Mouse (Mus musculus): ENCODE measurements around the gene Ncstn. TPM values are rescaled to one million over a fixed set of nuclear protein-coding genes. Genes with fewer than 3 reads are reported as not detected.

Ncstn gene
- polyA plus RNA-seq, 1 experiment from 2014 or later = 86.8 TPM

DNA sequence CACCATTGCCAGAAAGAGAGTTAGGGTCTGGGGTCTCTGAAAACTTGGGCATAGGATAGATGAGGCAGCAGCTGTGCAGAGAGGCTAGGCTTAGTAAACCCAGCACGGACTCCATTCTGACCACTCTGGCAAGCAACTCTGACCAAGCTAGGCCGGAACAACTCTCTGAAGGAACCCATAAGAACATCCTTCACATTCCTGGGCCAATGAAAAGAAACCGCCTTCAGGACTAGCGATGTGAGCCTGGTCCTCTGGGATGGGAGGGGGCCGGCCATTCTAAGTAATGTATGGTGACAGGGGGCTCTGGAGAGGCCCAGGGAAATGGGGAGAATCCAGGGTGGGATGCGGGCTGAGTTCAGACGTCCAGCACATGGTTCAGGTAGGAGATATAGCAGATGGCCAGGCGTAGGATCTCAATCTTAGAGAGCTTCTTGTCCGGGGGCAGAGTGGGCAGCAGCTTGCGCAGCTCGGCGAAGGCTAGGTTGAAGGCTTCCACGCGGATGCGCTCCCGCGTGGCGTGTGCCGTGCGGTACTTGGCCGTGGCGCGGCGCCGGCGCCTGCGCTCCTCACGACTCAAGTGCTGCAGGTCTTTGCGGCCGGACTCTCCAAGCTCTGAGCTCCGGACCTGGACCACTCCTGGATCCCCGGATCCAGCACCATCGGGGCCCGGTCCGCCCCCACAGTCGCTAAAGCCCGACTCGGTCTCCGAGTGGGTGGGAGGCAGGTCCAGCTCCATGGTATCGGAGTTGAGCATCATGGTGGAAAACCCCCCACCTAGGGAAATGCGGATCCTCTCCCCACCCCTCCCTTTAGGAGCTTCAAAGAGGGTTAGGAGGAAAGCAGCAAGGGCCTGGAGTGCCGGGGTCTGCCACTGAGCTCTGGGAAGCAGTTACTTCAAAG is 28.8 kb downstream of the Ncstn start:
- ATAC-seq (ENCODE audit: insufficient number of reproducible peaks, low FRiP score, low TSS enrichment, low read depth) = no peak
- Histone ChIP-seq H3K9ac (ENCODE audit: low read length) (peak overlapping the region; percentile 41; the same call in 1 of the 2 replicates), H3K4me2 (ENCODE audit: low read depth, severe bottlenecking) (peak overlapping the region; percentile 63), H3K4me1 (ENCODE audit: control insufficient read depth, insufficient read depth, low read length) (peaks cover 5% of the 10 kb centered on the region; the same call in 1 of the 2 replicates), H3K36me3 (ENCODE audit: control insufficient read depth, insufficient read depth, low read length) (no peaks in the 10 kb centered on the region), H3K4me3 (ENCODE audit: low read depth, low read length) (peak overlapping the region; percentile 22), H3K9me3 (ENCODE audit: control insufficient read depth, low read length) (no peaks in the 10 kb centered on the region), H3K27ac (replicated peaks; ENCODE audit: low read depth, low read length) (no peak overlapping the region), H3K27me3 (ENCODE audit: control insufficient read depth, insufficient read depth, low read length) (peaks cover 32% of the 10 kb centered on the region)
- peak; percentile 43 for DNase-seq (ENCODE audit: low spot score)
- 1% methylated on average over 41 of the region's 42 CpGs for WGBS

DNA sequence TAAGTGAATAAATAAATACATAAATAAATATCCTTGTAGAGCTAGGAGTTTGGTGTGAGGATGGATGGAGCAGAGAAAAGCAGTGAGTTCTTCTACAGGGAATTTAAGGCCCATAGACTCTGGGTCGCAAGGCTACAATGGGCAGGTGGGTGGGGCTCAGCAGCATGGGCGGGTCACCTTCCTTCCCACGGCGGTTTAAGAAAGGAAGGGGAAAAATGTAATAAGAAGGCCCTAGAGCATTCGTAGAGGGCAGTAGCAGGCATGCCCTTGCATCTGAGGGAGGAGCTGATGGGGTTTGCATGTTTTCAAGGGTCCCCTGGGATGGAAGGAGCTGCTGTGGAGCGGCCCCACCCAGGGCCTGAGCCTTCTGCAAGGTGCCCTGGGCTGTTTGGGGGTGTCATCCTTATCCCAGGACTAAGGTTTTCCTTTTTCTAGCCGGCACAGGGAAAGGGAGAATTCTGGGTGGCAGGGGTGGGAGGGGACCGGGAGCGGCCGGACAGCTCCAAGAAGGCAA is 29.8 kb downstream of the Ncstn start:
- Histone ChIP-seq H3K9me3 (ENCODE audit: control insufficient read depth, low read length) (no peaks in the 10 kb centered on the region), H3K36me3 (ENCODE audit: control insufficient read depth, insufficient read depth, low read length) (no peaks in the 10 kb centered on the region), H3K4me3 (ENCODE audit: low read depth, low read length) (no peak overlapping the region), H3K9ac (ENCODE audit: low read length) (no peak overlapping the region), H3K27me3 (ENCODE audit: control insufficient read depth, insufficient read depth, low read length) (peaks cover 32% of the 10 kb centered on the region), H3K4me1 (ENCODE audit: control insufficient read depth, insufficient read depth, low read length) (peaks cover 5% of the 10 kb centered on the region; the same call in 1 of the 2 replicates), H3K27ac (replicated peaks; ENCODE audit: low read depth, low read length) (no peak overlapping the region), H3K4me2 (ENCODE audit: low read depth, severe bottlenecking) (no peak overlapping the region)
- DNase-seq (ENCODE audit: low spot score) (no peak), ATAC-seq (ENCODE audit: insufficient number of reproducible peaks, low FRiP score, low TSS enrichment, low read depth) (no peak)
- 4% methylated on average over 10 of the region's 10 CpGs for WGBS

DNA sequence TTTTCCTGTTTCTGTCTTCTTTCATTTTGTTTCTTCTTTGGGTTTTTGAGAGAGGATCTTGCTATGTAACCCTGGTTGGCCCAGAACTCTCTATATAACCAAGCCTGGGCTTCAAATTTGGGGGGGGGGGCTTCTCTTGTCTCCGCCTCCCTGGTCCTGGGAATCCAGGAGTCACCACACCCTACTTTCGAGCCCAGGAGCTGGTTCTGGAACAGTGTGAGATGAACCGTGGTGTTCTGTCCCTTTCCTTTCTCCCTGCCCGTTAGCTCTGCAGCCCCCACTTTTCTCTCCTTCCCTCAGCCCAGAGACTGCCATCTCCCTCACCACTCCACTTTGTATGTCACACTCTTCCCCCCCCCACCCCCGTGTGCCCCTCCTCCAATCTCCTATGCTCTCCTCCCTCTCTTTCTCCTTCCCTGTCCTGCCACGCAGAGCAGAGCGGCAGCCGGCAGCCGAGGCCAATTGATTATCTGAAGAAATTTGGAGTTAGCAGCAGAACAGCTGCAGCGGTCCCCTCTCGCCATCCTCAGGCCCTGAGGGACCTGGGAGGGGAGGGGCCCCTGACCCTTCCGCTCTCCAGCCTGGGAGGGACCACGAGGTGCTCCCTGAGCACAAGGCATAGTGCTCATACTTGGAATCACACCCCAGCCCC is 33.3 kb downstream of the Ncstn start:
- Histone ChIP-seq H3K9me3 (ENCODE audit: control insufficient read depth, low read length) (no peaks in the 10 kb centered on the region), H3K27me3 (ENCODE audit: control insufficient read depth, insufficient read depth, low read length) (peaks cover 21% of the 10 kb centered on the region), H3K4me3 (ENCODE audit: low read depth, low read length) (no peak overlapping the region), H3K36me3 (ENCODE audit: control insufficient read depth, insufficient read depth, low read length) (no peaks in the 10 kb centered on the region), H3K4me2 (ENCODE audit: low read depth, severe bottlenecking) (peak overlapping the region; percentile 12; the same call in 1 of the 2 replicates), H3K27ac (replicated peaks; ENCODE audit: low read depth, low read length) (no peak overlapping the region), H3K9ac (ENCODE audit: low read length) (no peak overlapping the region), H3K4me1 (ENCODE audit: control insufficient read depth, insufficient read depth, low read length) (peaks cover 5% of the 10 kb centered on the region; the same call in 1 of the 2 replicates)
- 30% methylated on average over 13 of the region's 13 CpGs for WGBS
- DNase-seq (ENCODE audit: low spot score) = peak; percentile 28
- no peak for ATAC-seq (ENCODE audit: insufficient number of reproducible peaks, low FRiP score, low TSS enrichment, low read depth)

DNA sequence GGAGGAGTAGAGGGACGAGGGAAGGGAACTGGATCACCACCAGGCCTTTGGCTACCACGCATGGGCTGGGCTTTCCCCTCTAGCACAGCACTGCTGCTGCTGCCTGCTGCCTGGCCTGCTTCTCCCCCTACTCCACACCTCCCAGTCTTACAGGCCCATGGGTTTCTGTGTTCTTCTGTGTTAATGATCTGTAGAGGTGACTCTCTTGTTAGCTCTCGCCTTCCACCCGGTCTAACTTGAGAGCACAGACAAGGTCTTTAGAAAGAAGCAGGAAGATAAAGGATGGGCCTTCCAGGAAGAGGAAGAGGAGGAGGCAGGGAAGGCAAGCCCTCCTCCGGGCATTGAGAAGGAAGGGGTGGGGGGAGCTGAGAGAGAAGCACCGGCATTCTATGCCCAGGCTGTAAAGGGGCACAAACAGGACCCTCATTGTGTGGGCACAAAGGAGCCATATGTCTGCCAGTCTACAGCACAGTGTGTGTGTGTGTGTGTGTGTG is 34.3 kb downstream of the Ncstn start:
- no peak overlapping the region for H3K9ac ChIP-seq (ENCODE audit: low read length)
- WGBS = 34% methylated on average over 6 of the region's 6 CpGs
- no peak overlapping the region for H3K4me3 ChIP-seq (ENCODE audit: low read depth, low read length)
- H3K36me3 ChIP-seq (ENCODE audit: control insufficient read depth, insufficient read depth, low read length) = no peaks in the 10 kb centered on the region
- no peak for DNase-seq (ENCODE audit: low spot score)
- H3K27me3 ChIP-seq (ENCODE audit: control insufficient read depth, insufficient read depth, low read length) = peaks cover 11% of the 10 kb centered on the region
- no peak overlapping the region for H3K27ac ChIP-seq (replicated peaks; ENCODE audit: low read depth, low read length)
- no peak overlapping the region for H3K4me2 ChIP-seq (ENCODE audit: low read depth, severe bottlenecking)
- no peaks in the 10 kb centered on the region for H3K4me1 ChIP-seq (ENCODE audit: control insufficient read depth, insufficient read depth, low read length)
- no peaks in the 10 kb centered on the region for H3K9me3 ChIP-seq (ENCODE audit: control insufficient read depth, low read length)
- no peak for ATAC-seq (ENCODE audit: insufficient number of reproducible peaks, low FRiP score, low TSS enrichment, low read depth)

DNA sequence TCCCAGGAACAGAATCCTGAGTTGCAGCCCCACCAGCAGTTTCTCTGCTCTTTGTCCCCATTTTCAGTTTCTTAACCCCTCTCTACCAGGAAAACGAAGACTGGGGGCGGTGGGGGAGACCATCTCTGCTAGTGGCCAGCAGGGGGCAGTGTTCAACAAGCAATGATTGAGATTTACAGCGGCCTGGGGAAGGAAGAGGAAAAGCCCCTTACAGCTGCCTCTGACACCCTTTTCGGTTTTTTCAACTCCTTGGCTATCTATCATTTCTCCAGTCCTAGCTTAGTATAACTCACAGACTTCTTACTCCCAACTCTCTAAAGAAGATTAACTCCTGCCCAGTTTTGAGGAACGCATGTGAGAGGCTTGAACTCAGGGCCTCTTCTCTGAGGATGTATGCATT is 35.7 kb downstream of the Ncstn start:
- DNase-seq (ENCODE audit: low spot score) = peak; percentile 88
- no peak overlapping the region for H3K4me2 ChIP-seq (ENCODE audit: low read depth, severe bottlenecking)
- no peaks in the 10 kb centered on the region for H3K36me3 ChIP-seq (ENCODE audit: control insufficient read depth, insufficient read depth, low read length)
- no peak overlapping the region for H3K4me3 ChIP-seq (ENCODE audit: low read depth, low read length)
- no peaks in the 10 kb centered on the region for H3K27me3 ChIP-seq (ENCODE audit: control insufficient read depth, insufficient read depth, low read length)
- no peaks in the 10 kb centered on the region for H3K4me1 ChIP-seq (ENCODE audit: control insufficient read depth, insufficient read depth, low read length)
- WGBS = 11% methylated on average over 5 of the region's 5 CpGs
- H3K9me3 ChIP-seq (ENCODE audit: control insufficient read depth, low read length) = no peaks in the 10 kb centered on the region
- peak; percentile 58; the same call in 1 of the 2 replicates for ATAC-seq (ENCODE audit: insufficient number of reproducible peaks, low FRiP score, low TSS enrichment, low read depth)
- H3K27ac ChIP-seq (replicated peaks; ENCODE audit: low read depth, low read length) = no peak overlapping the region
- no peak overlapping the region for H3K9ac ChIP-seq (ENCODE audit: low read length)

DNA sequence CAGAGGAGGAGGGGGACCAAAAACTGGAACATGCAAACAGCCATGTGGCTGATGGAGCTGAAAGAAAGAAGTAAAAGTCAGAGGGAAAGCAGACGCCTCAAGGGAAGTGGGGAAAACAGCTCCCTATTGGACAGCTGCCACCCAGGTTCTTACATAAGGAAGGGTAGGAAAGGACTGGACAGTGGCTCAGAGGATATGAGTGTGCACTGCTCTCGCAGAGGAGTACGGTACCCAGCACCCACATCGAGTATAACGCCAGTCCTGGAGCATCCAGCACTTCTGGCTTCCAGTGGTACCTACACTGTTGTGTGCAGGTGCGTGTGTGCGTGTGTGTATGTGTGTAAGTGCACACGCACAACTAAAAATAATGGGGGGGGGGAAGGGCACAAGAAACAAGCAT is 36.2 kb downstream of the Ncstn start:
- 65% methylated on average over 8 of the region's 8 CpGs for WGBS
- H3K4me1 ChIP-seq (ENCODE audit: control insufficient read depth, insufficient read depth, low read length) = no peaks in the 10 kb centered on the region
- H3K4me2 ChIP-seq (ENCODE audit: low read depth, severe bottlenecking) = no peak overlapping the region
- ATAC-seq (ENCODE audit: insufficient number of reproducible peaks, low FRiP score, low TSS enrichment, low read depth) = no peak
- H3K27me3 ChIP-seq (ENCODE audit: control insufficient read depth, insufficient read depth, low read length) = no peaks in the 10 kb centered on the region
- no peak for DNase-seq (ENCODE audit: low spot score)
- no peak overlapping the region for H3K4me3 ChIP-seq (ENCODE audit: low read depth, low read length)
- H3K9me3 ChIP-seq (ENCODE audit: control insufficient read depth, low read length) = no peaks in the 10 kb centered on the region
- no peaks in the 10 kb centered on the region for H3K36me3 ChIP-seq (ENCODE audit: control insufficient read depth, insufficient read depth, low read length)
- no peak overlapping the region for H3K9ac ChIP-seq (ENCODE audit: low read length)
- no peak overlapping the region for H3K27ac ChIP-seq (replicated peaks; ENCODE audit: low read depth, low read length)

DNA sequence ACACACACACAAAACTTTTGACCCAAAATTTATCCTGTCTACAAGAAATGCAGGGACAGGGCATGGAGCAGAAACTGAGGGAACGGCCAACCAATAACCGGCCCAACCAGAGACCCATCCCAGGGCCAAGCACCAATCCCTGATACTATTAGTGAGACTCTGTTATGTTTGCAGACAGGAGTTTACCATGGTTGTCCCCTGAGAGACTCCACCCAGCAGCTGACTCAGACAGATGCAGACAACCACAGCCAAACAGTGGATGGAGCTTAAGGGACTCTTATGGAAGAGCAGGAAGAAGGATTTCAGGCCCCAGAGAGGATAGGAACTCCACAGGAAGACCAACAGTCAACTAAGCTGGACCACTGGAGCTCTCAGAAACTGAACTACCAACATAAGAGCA is 52.7 kb downstream of the Ncstn start:
- H3K4me2 ChIP-seq (ENCODE audit: low read depth, severe bottlenecking) = no peak overlapping the region
- no peak overlapping the region for H3K4me3 ChIP-seq (ENCODE audit: low read depth, low read length)
- no peaks in the 10 kb centered on the region for H3K36me3 ChIP-seq (ENCODE audit: control insufficient read depth, insufficient read depth, low read length)
- no peaks in the 10 kb centered on the region for H3K27me3 ChIP-seq (ENCODE audit: control insufficient read depth, insufficient read depth, low read length)
- no peaks in the 10 kb centered on the region for H3K9me3 ChIP-seq (ENCODE audit: control insufficient read depth, low read length)
- H3K9ac ChIP-seq (ENCODE audit: low read length) = no peak overlapping the region
- H3K27ac ChIP-seq (replicated peaks; ENCODE audit: low read depth, low read length) = no peak overlapping the region
- peaks cover 15% of the 10 kb centered on the region for H3K4me1 ChIP-seq (ENCODE audit: control insufficient read depth, insufficient read depth, low read length)
- DNase-seq (ENCODE audit: low spot score) (no peak), ATAC-seq (ENCODE audit: insufficient number of reproducible peaks, low FRiP score, low TSS enrichment, low read depth) (no peak)
- whole genome bisulfite sequencing = 93% methylated on average over 2 of the region's 2 CpGs
